Mouse (Mus musculus) thymus, postnatal 10 days (tissue): Measurements from ENCODE around the gene Best3.

ENCODE experiments used
- DNase-seq, 2 experiments: peaks; one replicate each; pipeline ENCODE4 v3.0.0; 2021; ENCODE audit warnings: low spot score in 2 of 2

Best3 gene

DNA sequence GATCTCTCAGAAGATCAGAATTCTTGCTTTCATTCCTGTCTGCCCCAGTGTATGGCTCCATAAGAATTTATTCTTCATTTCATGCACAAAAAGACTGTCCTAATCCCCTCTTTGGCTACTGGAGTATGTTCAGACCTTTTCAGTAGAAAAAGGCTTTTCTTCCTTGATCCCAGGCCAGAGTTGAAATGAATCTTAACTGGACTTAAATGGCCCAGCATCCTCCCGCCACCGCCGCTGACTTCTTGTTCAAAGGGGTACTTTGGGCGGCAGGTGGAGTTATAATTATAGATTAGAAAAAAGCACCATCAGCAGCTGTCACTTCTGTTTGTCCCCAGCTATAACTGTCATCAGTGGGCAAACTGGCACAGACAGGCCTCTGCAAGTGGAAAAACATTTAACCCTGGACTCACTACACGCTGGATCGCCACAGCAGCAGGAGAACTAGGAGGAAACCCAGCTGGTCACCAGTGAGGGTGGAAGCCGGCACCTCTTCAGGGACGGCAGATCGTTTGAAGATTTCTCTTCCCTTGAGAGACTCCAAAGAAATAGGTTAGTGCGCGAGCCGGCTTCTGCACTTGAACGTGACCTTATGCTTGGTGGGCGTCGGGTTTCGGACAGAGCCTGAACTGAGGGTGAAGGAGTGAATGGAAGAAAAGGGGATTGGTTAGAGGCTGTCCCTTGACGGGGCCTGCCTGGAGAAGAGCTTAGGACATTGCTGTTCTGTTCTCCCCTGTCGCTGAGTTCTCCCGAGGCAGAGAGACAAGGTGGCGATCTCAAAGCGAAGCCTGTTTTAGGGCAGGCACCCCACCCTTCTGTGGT is at the start of gene Best3:
TSS of gene Best3 (plus strand) at position 51 of the 819 bp plus-strand sequence.
- DNase-seq: no peak

DNA sequence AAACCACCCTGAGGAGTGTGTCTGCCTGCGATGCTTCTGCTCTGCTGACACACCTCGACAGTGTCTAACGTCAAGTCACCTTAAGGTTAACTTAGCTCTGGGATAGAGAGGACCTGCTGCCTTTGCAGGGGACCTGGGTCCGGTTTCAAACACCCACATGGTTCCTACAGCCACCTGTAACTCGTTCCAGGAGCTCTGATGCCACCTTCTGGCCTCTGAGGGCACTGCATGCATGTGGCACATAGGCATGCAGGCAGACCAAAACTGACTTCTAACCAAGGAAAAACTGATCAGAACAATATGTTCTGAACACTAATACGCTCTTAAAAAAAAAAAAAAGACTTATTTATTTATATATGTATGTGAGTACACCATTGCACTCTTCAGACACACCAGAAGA is 43.1 kb upstream of the Best3 start:
- no peak for DNase-seq

DNA sequence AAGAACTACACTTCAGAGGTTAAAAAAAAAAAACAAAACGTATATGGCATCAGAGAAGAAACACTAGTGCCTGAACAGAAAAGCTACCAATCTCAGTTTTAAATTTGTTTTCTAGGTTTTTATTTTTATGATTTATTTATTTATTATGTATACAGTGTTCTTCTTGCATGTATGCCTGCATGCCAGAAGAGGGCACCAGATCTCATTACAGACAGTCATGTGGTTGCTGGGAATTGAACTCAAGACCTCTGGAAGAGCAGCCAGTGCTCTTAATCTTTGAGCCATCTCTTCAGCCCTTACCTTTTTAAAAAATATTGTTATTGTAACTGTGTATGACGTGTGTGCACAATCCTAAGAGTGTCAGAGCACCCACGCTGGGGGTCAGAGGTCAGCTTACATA is 42.0 kb upstream of the Best3 start:
- no peak for DNase-seq

DNA sequence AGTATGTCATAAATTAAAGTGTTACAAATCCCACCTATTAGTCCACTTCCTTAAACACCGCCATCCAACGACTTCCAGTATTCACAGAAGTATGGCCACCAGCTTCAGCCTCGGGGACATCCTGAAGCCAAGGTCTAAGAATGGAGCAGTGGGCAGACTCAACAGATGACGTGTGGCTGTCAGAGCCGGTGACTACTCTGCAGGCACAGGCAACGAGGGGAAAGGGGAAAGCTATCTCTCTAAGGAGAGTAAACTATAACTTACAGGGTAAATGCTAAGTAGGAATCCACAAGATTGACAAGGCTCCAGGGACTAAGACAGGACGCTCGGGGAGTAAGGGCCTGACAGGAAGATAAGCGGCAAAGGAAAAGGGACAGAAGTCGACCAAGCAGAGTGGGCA is 41.2 kb upstream of the Best3 start:
- DNase-seq: no peak

DNA sequence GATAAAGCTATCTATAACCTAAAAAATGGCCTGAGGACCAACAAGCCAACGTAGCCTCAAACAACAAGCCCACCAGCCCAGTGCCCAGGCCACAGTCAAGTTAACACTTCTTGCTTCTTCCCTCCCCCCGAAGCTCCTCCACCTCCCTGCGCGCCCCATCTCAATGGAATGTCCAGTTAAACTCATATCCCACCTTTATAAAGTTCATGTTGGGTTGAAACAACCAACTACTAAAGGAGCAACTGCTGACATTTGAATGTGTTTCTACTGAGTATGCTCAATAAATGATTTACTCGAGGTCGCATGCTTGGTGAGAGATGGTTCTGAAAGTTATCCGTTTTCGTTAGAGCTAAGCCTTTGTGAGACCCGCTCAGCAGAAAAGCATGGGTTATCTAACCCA is 37.7 kb upstream of the Best3 start:
- no peak for DNase-seq

DNA sequence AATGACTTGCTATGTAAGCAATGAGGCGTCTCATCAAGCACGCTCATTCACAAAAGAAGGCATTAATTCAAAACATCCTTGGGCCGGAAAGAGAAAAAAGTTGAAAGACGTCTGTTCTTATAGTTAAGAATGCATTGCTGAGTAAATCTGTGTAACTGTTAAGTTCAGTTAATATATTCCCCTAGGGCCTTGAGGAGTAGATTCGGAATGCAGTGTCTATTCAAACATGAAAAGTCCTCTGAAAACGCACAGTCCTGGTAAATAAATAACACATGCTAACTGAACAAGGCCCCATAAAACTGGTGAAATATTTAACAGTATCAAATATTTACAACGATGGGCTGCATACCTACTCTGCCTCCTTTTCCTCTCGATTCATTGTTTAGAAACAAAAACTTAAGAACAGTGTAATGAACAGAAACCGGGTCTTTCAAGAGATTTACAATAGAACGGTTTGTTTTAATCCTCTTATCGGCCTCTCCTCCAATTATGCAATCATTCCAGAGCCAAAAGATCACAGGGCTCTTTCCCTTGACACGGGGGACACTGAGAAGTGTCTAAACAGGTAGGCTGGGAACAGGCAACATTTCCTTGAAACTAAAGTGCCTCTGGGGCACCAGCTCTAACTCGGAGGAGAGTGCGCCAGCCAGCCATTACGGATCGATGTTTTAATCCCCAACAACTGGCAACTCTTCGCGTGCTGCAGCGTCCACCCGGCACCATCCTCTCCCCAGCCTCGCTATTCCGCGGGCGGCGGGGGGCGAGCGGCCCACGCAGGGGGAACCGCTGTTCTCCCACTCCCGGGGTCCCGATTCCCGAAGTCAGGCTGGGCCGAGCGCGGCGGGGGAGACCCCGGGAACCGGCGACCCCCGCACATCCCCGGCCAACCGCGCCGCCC is 36.8 kb upstream of the Best3 start:
- DNase-seq: peak; percentile 22 to 41

DNA sequence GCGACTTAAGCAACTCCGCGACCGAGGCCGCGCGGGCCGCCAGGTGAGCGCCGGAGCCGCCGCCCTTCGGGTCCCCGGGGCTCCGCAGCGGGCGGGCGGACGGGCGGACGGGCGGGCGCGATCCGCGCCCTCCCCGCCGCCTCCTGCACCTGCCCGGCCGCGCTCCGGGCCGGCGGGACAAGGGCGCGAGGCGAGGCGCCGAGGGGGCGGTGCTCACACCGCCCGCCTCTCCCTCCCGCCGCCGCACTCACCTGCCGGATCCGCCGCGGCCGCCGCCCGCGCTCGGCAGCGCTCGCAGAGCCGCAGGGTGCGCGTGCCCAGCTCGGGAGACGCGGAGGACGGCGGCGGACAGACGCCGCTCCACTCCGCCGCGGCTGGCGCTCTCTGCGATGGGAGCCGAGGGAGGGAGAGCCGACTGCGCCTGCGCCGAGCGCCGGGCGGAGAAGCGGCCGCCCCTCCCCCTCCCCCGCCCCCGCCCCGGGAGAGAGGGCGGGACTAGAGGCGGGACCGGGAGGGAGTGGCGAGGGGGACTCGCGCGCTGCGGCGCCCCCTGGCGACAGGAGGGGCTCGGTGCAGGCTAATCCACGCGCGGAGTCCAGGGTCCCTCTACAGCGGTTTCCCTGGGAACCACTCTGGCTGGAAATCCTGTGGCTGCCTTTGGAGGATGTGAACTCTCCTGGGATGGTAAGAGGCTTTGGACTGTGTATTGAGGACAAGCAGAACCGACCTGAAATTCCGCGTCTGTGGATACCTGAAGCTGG is 35.9 kb upstream of the Best3 start, which contains the start of gene Rab3ip:
TSS of gene Rab3ip (minus strand) at position 761 of the 761 bp plus-strand sequence.
- peak; percentile 78 to 94 for DNase-seq

DNA sequence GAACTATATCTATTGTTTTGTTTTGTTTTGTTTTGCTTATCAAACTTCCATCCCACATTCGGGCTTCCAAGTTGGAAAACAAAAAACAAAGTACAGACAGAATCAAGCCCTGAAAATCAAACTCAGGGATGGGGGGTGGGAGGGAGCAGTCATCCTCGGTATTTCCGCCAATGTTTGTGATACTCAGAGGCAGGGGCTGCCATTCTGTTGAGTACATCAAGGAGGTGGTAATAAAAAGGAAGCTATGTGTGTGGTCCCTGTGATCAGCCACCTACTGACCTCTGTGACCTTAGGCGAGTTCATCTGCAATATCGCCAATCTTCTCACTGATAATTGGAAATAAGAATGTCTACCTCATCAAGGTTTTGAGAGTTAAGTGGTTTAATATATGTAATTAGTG is 35.2 kb upstream of the Best3 start:
- no peak for DNase-seq

DNA sequence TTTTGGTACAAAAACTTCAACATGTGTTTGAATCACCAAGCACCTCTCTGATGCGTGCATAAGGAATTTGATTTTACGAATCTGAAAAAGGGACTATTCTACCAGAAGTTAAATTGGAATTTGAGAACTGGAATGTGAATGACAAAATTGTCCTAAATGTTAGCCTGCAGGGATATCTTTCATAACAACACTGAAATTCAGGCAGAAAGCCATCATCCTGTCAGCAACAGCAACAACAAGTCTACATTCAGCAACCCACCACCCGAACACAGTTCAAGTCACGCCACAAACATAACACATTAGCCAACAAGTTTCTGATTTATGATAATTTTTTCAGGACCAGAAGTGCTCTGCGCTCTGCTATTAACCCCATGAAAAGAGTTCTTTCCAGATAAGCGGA is 30.9 kb upstream of the Best3 start:
- no peak for DNase-seq

DNA sequence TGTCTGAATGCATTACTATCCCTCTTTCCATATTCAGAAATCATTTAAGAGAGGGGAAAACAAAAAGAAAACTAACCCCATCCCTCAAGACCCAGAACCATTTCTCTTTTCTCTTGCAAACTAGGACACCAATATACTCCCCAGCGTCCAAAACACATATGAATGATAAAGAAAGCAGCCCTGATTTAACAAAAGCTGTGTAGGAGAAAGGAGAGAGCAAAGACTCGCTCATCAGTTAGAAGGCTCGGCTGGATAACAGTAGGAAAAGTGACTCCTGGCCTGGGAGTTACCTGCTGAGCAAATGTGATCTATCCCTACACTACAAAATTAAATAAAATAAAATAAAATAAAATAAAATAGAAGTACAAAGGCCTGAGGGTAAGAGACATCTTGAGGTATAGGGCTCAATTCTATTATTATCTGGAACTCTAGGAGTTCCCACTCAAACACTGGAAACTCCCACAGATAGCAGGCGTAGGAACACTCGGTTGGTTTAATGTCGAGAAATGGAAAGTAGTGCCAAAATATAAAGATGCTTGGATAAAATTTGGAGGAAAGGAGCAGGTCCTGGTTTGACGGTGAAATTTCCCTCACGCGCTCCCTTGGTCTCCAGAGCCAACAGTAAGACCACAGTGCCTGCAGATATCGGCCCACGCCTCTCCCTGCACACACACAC is 29.5 kb upstream of the Best3 start:
- no peak for DNase-seq

DNA sequence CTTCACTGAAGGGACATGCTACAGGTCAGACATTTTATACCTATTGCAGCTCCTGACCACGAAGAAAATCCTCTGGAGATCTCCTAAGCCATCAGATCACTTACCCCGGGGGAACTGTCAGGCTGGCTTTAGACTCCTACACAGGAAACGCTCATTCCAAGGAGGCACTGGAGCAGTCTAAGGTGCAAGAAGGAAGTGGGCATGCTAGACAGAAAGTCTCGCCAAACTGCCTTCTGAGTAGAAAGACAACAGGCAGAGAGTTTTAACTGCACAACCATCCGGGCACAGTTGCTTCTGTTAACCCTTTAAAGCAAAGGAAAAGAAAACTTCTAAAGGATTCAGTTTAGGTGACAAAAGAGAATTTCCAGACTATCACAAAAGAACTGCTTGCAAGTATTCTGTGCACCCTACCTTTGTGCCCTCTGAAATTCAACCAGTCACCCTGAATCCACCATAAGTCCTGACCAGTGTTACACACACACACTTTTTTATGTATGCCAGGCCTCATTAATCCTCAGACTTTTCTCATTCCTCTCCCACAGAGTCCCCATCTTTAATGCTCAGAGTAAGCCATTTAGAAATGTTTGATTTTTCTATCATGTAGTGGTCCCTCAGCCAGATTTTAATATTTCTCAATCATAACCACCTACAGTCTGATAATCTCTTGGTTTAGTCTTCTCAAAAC is 28.1 kb upstream of the Best3 start:
- DNase-seq: no peak

DNA sequence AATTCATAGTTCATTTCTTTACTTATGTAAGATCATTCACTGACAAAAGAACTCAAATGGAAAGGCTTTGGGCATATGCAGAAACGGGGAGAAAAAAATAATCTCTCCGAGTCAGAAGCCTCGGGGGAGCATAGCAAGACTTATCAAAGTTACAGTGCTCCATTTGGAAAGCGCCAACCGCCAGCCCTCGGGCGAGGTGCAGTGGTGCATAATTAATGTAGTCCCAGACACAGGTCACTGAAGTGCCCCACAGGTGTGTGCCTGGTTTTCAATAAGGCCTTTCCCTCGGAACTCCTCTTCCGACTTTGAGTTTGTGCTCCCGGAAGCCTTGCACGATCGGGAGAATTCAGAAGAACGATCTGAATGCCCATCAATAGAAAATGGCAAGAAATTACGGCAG is 24.0 kb upstream of the Best3 start:
- DNase-seq: no peak

DNA sequence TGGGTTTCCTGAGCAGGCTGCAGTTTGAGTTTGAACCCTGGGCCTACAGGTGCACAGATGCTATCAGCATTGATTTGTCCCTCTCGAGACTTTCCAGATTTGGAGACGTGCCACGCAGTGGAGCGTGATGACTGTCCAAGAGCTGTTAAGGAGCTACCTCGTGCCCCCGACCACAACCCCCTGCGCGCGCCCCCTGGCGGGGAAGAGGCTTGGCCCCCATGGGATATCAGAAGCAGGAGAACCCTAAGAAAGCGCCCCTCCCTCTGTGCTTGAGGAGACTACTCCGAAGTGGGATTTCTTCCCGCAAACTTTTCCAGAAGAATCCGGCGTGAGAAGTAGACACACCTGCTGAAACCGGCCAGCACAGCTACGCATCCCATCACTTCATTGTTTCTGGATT is 23.3 kb upstream of the Best3 start:
- peak in 1 of 2 experiments; percentile 57 for DNase-seq

DNA sequence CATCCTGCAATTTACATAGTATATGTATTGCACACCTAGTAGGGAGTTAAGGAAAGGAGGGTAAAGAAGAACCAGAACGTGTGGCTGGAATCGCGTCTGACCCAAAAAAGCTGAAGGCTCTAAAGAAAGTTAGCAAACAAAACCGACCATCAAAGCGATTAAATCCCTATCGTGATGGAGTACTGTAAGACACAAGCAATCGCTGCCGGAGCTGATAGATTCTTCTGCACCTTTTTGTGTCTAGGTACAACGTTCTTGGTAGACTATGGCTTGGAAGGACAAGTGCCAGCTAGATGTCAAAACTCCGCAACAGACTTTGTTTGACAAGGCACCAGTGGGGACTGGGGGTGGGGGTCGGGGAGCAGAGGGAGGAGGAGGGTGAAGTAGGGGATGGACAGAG is 22.0 kb upstream of the Best3 start:
- DNase-seq: no peak

DNA sequence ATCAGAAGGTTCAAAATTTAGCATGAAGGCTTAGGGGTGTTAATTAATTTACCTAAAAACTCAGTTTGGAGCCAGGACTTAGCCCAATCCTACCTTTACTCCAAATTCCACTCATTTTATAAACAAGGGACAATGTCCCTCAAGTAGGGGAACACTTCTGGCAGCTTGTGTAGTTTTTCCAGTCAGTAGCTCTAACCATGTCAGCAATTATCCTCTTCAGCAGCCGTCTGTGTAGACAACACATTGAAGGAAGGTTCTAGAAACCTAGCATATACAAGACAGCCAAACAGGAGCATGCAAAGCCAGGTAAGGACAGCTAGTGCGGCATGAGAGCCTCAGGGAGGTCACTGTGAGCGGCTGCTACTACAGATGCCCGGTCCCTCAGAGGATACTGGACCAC is 21.5 kb upstream of the Best3 start:
- no peak for DNase-seq

DNA sequence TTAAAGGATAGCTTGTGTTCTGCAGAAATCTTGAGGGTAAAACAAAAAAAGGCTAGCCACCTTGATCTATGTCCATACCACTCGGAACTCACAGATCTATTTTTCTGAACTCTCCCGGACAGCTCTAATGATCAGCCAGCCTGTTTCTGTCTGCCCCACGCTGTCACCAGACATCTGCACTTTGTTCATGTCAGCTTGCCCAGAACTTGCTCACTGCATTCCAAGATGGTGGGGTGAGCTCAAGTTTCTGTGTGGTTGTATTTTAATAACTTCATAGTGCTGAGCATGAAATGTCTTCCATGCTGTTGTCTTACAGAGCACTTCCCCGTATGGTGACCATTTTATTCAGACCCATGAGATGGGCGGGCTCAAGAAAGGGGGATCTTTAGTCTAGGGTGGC is 20.8 kb upstream of the Best3 start:
- DNase-seq: no peak

DNA sequence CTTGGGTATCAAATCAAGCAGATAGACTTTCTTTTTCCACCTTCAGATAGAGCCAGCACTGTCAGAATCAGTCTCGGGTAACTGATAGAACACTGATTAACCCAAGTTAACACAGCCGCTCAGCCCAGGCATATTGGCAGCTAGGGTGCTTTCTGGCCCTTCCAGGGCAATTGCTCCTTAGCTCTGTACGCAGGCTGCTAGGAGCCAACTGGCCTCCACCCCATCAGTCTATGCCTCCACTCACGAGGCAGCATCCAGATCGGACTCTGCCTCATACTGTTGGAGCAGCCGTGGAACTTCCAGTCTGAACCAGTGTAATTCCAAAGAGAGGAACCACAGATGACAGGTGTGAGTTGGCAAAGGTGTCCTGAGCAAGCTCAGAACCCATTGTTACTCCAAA is 20.0 kb upstream of the Best3 start:
- DNase-seq: no peak

DNA sequence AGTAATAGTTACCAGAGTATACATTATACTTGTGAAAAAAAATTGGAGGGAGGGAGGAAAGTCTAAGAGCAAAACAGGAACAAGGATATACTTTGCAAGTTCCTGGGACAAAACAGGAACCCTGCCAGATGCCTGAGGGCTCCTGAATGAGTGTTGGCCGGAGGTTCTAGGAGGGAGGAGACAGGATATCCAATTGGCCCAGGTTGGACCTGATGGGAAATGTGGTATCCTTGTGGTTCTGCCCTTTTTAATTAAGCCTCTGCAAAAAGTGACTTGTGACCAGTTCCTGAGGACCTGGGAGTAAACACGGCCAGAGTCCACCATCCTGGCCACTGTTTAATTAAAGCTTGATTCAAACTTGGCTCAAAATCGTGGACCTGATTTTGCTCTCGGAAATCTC is 17.4 kb upstream of the Best3 start:
- no peak for DNase-seq

DNA sequence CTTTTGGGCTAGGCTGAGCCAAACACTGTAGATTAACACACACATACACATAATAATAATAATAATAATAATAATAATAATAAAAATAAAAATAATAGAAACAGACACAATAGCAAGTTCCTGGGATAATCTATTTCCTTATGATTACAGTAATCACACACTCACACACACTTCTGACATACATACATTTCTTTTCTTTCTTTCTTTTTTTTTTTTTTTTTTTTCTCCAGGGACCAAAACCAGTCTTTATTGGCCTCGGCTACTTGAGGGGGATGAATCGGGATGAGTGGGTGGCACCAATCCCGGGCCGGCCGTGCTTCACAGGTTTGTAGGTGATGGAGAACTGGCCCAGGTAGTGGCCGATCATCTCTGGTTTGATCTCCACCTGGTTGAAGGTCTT is 13.6 kb upstream of the Best3 start, which contains the start of gene Gm10271:
TSS of gene Gm10271 (minus strand) at position 101 of the 400 bp plus-strand sequence.
- DNase-seq: no peak

DNA sequence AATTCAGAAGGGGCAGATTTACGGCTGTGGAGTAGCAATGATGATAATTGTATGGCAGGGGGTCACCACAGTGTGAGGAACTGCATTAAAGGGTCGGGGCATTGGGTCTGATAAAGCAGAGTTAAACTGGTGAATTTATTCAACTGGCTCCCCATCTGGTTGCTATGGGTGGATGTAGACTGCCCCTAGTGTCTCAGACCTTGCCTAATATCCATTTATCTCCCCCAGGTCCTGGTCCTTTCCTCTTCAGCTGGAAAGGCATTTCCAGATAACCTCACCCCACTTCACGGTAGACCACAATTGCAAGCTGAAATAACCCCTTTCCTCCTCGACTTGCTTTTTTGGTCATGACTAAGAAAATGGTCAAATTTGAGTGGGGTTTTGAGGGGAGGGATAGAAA is 8.7 kb upstream of the Best3 start:
- no peak for DNase-seq

DNA sequence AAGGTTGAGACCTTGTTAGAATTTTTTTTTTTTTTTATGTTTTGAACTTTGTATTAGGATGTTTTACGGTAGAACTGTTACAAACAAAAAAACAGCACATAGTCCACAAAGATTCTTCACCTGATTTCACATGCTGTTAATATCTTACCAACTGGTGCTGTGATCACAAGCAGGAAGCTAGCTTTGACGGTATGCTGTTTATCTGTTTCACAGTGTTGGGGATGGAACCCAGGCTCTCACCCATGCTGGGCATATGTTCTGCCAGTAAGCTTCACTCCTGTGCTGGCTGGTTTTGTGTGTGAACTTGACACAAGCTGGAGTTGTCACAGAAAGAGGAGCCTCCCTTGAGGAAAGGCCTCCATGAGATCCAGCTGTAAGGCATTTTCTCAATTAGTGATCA is 8.3 kb upstream of the Best3 start:
- no peak for DNase-seq
